Mouse (Mus musculus) CD8-positive naive resting alpha-beta T cell, adult 2 months (primary cell): ENCODE measurements around the gene Mmp20.

Source experiments
- DNase-seq, 2 experiments: peaks; one replicate each; pipeline ENCODE4 v3.0.0; 2022; ENCODE audit warnings: low read depth in 2 of 2, low spot score in 2 of 2

The Mmp20 gene

DNA sequence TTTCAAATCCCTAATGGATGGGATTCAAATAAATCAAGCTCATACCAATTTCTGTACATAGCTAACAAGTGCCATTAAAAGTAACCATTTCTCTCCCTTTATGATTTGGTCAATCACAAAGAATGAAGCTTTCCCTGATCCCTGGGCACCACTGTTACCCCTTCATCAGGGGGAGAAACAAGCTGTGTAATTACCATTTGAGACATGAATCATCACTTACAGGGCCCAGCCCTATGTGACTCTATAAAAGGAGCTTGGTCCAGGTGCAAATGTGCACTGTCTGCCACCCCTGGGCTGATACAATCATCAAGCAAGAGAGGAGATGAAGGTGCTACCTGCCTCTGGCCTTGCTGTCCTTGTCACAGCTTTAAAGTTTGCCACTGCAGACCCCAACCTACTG, at the start of gene Mmp20:
Gene Mmp20 (plus strand): TSS at position 301 of the 400 bp plus-strand sequence.
- no peak for DNase-seq

DNA sequence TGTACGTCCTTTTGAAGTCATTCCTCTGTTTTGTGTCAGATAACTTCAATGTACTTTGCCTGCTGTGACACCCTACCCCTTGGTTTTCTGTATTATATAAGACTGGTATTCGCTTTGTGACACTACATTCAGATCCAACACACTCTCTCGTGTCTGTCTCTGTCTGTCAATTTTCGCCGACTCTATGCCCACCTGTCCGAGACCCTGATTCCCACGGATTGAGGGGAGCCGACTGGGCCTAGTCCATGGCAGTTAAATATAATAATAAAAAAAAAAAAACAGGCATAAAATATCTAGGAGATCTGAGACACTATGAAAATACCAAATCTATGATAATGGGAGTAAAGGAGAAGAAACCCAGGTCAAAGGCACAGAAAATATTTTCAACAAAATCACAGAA, 38.0 kb upstream of the Mmp20 start:
- DNase-seq, result no peak

DNA sequence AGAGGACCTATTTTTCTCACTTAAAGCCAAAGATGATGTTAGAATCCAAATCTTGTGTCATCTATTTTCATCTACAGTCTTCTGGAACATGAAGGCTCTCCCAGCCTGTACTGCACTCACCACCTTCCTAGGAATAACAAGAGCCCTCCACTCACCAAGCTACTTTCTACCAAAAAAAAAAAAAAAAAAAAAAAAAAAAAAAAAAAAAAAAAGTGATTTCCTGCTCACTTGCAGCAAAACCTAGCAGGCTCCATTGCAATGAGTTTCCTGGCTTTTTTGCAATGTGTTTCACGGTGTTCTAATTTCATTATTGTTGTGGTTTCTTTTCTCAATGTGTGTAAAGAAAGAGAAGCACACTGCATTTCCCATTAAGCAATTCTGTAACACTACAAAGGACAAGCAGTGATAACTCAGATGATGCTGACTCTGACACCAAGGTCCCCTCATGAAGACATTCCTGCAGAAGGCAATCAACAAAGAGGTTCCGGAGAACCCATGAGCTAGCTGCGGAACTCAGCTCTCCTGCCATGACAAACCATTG, 34.7 kb upstream of the Mmp20 start:
- no peak for DNase-seq

DNA sequence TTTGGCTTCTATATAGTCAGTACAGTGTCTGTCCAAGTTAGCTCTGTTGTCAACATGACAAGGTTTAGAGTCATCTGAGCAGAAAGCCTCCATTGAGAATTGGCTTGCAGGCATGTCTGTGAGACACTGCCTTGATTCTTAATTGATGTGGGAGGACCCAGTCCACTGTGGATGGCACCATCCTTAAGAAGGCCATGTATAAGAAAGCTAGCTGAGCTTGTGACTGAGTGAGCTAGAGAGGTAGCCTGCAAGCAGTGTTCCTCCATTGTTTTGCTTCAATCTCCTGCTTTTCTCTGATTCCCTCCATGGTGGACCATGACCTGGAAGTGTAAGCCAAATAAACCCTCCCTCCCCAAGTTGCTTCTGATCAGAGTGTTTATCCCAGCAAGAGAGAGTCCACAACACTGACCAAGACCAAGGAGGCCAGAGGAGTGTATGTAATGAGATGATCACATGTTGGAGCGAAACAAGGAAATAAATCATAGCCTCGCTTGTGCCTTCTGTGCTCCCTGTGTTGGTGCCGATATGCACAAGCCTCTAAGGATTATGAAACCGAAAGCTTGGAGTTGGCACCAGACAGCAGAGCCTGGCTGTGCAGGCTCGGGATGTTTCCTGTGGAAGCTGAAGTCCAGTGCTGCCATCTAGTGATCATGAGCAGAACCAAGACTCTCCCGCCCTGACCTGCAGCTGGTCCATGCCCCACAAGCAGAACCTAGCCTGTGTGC, 33.1 kb upstream of the Mmp20 start:
- DNase-seq, result peak; percentile 35 to 47

DNA sequence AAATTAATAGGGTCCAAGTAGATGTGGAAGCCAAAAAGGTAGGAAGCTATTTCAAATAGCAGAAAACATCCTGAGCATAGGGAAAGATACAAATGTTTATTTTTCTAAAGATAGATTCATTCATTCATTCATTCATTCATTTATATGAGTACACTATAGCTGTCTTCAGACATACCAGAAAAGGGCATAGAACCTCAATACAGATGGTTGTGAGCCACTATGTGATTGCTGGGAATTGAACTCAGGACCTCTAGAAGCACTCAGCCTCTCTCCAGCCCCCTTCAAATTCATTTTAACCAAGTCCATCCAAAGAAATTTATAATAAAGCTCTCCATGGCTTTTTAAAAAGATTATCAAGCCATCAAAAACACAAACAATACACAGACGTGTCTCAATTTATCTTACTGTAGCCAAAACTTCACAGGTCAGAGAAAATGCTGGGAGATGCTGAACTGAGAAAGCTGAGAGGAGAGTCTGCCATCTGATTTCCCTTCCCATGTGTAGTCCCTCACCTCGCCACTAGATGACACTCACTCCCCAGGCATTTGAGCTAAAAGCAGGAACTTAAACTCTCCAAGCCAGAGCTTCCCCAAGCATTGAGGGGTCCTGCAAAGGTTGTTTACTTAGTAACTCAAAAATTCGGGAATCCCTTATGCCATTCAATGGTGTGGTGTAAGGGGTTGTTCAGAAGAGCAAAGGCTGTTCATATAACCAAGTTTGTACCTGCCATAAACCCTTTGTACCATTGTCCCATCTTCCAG, 24.9 kb upstream of the Mmp20 start:
- DNase-seq, result peak; percentile 20 to 34

DNA sequence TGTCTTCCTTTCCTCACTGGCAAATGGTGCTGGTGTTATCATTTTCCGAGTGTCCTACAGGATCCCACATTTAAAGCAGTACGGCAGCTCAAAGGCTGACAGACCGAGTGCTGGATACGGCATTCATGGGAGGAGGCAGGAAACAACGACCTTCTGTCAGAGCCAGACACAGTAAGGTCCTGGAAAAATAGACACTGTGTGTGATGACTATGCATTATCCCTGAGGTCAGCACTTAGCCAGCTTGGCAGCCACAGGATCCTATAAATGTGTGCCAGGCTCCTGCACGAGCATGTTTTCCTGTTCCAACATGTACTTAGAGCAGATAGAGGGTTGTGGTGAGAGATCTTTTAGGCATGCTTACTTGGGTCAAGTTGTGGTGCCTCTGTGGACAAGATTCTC, 24.0 kb upstream of the Mmp20 start:
- no peak for DNase-seq

DNA sequence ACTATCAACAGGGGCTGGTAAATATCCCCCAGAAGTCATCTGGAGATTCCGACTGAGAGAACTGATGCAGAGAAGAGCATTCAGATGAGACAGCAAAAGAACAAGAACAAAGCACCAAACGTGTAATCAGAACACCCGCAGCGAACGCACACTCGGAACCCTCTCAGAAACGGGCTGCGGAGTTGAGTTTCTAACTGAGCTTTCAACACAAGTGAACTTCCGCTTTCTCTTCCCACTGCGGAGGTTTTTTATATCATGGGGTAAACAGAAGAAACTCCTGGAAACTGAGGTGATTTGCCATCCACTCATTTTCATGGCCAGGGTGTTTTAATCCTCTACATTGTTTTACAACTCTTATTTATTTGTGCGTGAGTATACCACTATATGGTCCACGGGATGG, 22.4 kb upstream of the Mmp20 start:
- no peak for DNase-seq

DNA sequence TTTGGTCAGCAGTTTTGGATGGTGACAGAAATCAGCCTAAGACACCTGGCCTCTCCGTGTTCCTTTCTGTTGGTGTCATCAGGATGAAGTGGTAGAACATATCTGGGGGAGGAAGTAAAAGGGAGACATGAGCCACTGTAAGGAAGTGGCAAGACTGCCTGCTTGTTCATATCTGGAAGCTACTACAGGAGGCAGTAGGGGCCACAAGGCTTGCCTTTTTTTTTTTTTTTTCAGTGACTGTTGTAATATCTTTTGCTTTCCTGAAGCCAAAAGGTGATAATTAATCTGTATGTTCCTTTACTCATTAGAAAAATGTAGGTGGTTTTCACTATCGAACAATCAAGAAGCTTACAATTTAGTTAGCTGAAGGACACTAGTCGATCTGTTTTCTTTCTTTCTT, 5.4 kb upstream of the Mmp20 start:
- no peak for DNase-seq

DNA sequence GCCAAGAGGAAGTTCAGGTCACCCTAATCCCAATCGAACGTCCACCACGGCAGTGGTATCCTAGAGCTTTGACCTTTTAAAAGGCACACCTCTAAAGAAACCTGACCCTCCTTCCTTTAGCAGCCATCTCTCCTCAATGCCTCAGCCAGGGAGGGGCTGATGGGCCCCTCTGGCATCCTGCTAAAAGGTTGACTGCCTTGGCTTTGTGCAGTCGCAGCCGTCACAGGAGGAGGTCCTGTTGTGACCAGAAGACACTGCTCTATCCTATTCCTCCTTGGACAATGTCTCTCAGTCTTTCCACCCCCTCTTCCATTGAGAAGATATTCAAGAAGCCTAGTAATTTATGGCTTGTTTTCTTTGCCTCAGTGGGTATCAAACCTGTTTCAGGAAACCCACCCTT, 5.9 kb downstream of the Mmp20 start:
- no peak for DNase-seq

DNA sequence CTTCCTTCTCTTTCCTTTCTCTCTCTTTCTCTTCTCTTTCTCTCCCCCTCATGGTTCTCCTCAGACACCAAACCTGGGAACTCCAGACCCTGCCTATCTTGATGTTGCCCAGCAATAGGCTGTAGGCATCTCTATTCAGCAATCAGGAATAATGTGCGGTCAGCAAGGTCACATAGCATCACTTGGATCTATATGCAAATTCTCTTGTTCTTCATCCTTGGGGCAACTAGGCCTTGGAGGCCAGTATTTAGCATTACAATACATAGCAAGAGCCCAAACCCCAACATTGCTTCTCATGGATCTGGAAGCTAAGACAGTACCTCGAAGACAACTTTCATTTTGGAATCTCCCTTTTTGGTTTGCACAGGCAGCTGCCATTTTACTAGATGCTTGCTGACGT, 19.9 kb downstream of the Mmp20 start:
- DNase-seq, result no peak

DNA sequence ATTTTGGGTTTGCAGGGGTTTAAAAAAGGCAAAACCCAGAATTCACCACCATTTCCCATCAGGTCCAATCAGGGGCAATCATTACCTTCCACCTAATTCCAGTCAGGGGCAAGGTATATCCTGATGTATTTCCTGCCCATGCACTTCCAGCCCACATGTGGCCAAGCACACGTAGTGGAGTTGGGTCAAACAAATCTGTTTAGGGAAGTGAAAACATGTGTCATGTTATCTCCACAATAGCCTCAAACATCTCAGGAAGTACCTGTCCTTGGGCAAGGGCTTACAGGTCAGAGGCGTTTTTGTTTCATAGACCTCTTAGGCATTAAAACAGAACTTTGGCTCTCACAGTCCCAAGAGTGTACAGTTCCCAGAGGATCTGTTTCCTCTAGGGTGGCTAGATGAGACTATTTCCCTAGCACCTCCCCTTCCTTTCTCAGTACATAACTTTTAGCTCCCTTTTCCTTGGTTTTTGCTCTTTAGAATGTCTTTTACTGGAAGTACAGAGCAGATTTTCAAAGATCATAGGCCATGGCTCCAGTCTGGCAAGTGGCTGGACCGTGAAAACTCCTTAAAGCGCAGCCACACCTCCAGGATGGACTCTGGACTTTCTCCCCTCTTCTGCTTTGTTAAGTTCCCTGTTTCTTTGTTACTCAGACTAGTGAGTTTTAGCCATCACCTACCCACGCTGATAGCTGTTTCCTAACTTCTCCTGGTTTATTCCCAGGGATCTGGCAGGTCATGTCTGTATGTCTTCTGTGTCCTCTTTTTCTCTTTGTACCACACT, 22.6 kb downstream of the Mmp20 start:
- DNase-seq, result no peak

DNA sequence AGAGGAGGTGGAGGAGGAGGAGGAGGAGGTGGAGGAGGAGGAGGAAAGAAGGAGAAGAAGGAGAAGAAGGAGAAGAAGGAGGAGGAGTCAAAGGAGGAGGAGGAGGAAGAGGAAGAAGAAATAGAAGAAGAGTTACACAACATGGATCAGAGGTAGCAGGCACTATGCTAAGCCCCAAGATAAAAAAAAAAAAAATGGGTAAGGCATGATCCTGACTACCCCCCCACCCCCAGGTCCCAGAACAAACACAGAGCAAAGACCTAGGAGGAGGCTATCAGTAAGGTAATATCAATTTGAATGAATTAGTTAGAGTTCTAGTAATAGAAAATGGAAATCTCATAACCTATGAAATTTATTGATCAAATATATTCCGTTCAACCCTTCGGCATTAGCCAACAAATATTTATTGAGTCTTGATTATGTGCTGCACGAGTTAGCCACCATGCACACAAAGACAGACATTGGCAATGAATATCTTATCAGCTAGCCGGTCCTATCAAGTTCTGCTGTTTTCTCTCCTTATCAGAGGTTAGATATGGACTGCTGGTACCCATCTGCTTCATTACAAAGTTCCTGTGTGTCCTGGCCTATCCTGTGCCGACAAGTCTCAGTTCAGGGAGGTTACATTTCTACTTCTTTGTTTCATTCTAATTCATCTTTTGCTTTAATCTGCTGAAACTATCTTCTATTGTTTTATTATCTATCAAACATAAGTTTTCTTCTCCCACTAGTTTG, 24.5 kb downstream of the Mmp20 start:
- no peak for DNase-seq

DNA sequence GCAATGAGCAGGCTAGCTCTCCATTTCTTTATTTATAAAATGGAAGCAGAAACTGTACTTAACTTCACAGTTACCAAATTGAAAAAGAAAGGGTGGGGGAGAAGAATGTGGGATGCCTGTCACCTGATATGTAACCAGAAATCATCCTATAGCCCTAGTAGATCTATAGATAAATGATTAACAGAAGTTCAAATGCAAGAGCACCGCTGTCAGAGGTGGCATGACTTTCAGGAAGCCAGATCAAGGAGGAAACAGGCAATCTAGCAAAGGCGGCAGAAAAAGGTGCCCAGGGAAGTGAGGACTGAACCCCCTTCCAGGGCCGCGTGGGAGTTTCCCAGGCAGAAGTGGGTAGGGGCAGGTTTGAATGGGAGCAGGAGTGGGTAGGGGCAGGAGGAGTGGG, 29.9 kb downstream of the Mmp20 start:
- no peak for DNase-seq

DNA sequence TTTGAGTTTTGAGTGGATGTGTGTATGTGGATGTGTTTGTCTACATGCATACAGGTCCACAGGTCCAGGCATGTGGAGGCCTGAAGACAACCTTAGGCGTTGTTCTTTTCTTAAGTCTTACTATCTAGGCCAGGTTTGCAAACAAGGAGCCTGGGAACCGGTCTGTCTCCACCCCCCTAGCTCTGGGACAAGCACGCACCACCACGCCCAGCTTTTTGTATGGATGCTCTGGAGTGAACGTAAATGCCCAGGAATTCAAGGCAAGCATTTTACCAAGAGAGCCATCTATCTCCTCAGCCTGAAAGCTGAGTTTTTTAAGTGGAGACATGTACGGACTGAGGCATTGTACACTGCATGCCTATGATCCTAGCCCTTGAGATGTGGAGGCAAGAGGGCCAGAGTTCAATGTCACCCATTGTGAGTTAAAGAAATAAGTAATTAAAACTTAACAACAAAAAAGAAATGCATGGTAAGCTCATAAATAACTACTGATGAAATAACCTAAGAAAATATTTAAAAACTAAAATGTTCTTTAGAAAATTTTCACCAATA, 31.5 kb downstream of the Mmp20 start:
- DNase-seq, result no peak

DNA sequence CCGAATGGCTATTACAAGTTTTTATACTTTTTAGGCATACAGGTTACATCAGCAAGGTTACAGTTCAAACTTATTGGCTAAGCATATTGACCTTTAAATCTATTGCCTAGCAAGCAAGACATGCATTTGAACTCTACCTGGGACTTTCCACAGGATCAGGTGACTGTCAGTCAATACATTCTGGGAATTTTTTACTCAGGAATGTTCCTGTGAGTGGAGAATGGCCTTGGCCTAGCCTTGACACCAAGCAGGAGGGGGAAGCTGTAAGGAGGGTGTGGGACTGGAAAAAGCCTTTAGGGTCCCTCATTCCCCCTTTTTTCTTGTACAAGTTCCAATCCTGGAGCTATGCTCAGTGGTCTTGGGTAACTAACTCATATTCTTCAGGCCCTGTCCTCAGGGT, 33.3 kb downstream of the Mmp20 start:
- no peak for DNase-seq

DNA sequence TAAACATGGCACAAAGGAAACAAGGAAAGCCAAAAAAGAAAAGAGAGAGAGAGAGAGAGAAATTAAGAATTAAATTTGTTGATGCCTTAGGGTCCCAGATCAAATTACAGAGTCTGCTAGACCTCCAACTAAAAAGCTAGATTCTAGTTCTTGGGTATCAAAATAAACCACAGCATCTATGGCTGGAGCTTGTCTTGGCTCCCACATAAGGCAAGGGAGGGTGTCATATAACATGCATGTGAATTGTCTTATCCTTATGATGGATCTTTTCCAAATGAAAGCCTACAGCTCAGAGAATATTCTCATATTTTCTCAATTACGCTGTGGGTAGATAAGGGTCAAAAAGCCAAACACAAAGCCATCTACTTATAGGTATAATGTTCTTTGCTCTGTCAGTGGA, 41.6 kb downstream of the Mmp20 start:
- DNase-seq, result no peak

DNA sequence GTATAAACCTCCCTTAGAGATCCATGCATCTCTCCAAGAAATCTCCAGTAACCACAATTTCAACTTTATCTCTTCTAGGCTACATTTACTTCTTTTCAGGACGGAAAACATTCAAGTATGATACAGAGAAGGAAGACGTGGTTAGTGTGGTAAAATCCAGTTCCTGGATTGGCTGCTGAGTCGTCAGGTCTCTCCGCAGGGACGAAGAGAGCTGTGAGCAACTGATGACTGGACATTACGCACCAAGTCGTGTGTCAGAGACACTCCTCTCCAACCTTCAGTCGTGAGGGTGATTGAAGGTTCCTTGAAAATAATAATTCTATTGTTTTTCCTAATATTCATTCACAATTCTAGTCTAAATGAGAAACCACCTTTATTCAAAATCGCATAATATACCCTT, 45.0 kb downstream of the Mmp20 start:
- no peak for DNase-seq

DNA sequence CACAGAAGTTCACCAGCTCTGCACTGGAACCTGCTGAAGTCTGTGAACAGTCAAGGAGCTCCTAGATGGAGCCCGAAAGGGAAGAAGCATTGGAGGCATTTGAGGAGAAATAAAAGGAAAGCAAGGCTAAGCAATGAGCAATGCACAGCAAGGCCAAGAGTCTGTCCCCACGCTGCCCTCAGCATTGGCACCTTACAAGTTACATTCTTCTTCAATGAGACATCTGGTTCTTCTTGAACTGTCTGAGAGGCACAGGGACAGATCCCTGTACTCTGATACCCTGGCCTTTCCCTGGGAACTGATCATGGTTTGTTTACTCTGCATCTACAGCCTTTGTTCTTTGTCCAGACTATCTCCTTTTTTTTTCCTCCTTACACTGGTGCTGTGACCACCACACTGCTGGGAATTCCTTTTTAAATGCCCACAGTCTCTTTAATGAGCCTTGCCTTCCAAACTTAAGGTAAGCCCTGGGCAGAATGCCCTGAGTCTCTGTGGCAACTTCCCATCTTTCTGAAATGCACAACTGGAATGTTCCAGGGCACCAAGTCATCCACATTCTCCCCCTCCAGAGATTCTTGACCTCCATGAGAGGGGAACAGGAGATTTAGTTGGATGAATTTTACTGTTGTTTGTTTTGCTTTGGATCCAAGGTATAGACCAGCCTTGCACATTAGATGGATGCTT, 50.3 kb downstream of the Mmp20 start:
- DNase-seq, result no peak

DNA sequence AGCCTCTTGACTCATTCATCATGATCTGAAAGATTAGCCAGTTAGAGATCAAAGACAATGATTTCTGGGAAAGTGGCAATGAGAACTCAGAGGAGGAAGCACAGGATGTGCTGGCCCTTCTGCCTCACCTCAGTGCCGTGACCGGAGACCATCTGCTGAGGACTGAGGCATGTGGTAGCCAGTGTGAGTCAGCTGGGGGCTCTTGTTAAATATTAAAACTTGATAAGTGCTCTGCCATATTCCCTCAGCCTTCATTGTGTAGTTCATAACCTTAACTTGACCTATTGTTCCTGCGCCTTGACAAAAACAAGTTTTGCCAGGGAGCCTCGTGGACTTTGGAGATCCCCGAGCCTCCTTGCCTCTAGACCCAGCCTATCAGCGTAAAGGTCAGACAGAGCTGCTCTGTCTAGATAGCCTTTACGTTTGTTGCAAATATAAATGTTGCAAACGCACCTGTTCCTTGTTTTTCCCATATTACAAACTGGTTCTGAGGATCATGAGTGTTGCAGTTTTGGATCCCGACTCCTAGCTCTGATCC, 54.1 kb downstream of the Mmp20 start:
- DNase-seq, result no peak

DNA sequence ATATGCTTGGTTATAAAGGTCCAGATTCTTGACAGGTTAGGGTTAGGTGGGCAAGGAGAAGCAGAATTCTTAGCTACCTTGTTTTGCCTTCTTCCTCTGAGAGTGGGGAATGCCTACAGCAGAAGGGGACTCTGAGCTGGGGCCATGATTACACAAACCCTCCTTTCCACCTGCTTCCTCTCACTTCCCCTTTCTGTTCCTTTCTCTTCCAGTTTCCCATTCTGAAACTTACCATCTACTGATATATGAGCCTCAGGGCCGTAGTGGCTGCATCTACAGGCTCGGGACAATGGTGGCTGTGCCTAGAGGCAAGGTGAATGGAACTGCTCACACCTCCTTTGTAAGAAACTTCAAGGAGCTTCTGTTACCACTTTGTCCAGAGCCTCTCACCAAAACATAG, 58.0 kb downstream of the Mmp20 start:
- DNase-seq, result no peak
